Mouse (Mus musculus) cerebellum, adult 2 months (tissue): ENCODE measurements at regions not wholly inside any gene's neighbourhood (a gene's known extent, or its start where the extent isn't known, plus 50 kb on each side); places are given as distances from the start of the nearest gene placed in this dataset.
"Not testable (repeated sequence)": the region's sequence is repeated elsewhere in the genome, so short reads cannot be mapped to it uniquely, and the experiment has no call there.

Source experiments
- DNase-seq, 2 experiments: peaks; one replicate each; pipeline ENCODE4 v3.0.0; 2021
- H3K27ac ChIP-seq: fragments of 200-500 bp; 2 replicates; pipeline ENCODE4 v1.5.1; 2012; ENCODE audit warnings: low read length, control low read depth, inconsistent platforms; ENCODE audit not compliant: insufficient read depth
- H3K27me3 ChIP-seq: fragments of 200-500 bp; 2 replicates; pipeline ENCODE4 v1.6.1; 2012; ENCODE audit warnings: inconsistent platforms, mild to moderate bottlenecking, low read length, moderate library complexity; ENCODE audit not compliant: control insufficient read depth, insufficient read depth
- H3K4me1 ChIP-seq: fragments of 200-500 bp; 2 replicates; pipeline ENCODE4 v1.6.1; 2011; ENCODE audit warnings: low read length; ENCODE audit not compliant: control insufficient read depth, insufficient read depth
- H3K4me3 ChIP-seq: fragments of 200-500 bp; replicated peaks from 2 replicates; pipeline ENCODE3; 2011; ENCODE audit warnings: mild to moderate bottlenecking, low read depth, low read length, control low read depth; ENCODE audit not compliant: insufficient read depth
- CTCF ChIP-seq: fragments of 200-500 bp; IDR thresholded peaks from 2 replicates; pipeline ENCODE4 v1.5.1; 2011; ENCODE audit warnings: low read depth, mild to moderate bottlenecking, control low read depth, low read length, moderate library complexity, borderline replicate concordance; ENCODE audit not compliant: insufficient read depth
- POLR2A ChIP-seq: fragments of 200-500 bp; IDR thresholded peaks from 2 replicates; pipeline ENCODE4 v1.6.1; 2011; ENCODE audit warnings: low read length, control low read depth, borderline replicate concordance; ENCODE audit not compliant: insufficient read depth
- WGBS: fragments of 180-500 bp; shearing (Covaris S2); methylation state at CpG from one replicate; pipeline ENCODE4 v1.1.7; 2018; 5-methylcytosine and 5-hydroxymethylcytosine counted together

- WGBS = 30% methylated on average over 4 of the region's 4 CpGs
- no peaks in the 10 kb centered on the region for H3K4me1 ChIP-seq
- H3K27ac ChIP-seq = no peak overlapping the region
Observed at GRCm38 (mm10) chr10:14978093-14978755, 260.2 kb upstream of the Gje1 start.

GRCm38 (mm10) chr10:14977268-14978000 is 259.4 kb upstream of the Gje1 start:
- Histone ChIP-seq H3K4me1 (no peaks in the 10 kb centered on the region), H3K27me3 (no peaks in the 10 kb centered on the region), H3K27ac (no peak overlapping the region), H3K4me3 (no peak overlapping the region)
- DNase-seq = no peak
- TF ChIP-seq POLR2A (no peak), CTCF (no peak)
- 28% methylated on average over 2 of the region's 2 CpGs for WGBS

More at GRCm38 (mm10) chr10:14978093-14978755, 260.2 kb upstream of the Gje1 start:
- Histone ChIP-seq H3K4me3 (no peak overlapping the region), H3K27me3 (no peaks in the 10 kb centered on the region)
- no peak for TF ChIP-seq POLR2A
- no peak for TF ChIP-seq CTCF
- no peak for DNase-seq

- Histone ChIP-seq H3K4me1 (no peaks in the 10 kb centered on the region), H3K27me3 (no peaks in the 10 kb centered on the region), H3K4me3 (no peak overlapping the region), H3K27ac (no peak overlapping the region)
- TF ChIP-seq CTCF = no peak
- TF ChIP-seq POLR2A = no peak
- no peak for DNase-seq
Observed at GRCm38 (mm10) chr10:14969726-14970125, 251.7 kb upstream of the Gje1 start.

- H3K4me3 ChIP-seq = no peak overlapping the region
- no peak overlapping the region for H3K27ac ChIP-seq
- H3K27me3 ChIP-seq = no peaks in the 10 kb centered on the region
- TF ChIP-seq POLR2A = no peak
- no peak for TF ChIP-seq CTCF
- no peaks in the 10 kb centered on the region for H3K4me1 ChIP-seq
- no peak for DNase-seq
- WGBS = 29% methylated on average over 1 of the region's 1 CpGs
Observed at GRCm38 (mm10) chr10:14967645-14968044, 249.6 kb upstream of the Gje1 start.

- H3K27me3 ChIP-seq, H3K27ac ChIP-seq, H3K4me1 ChIP-seq, DNase-seq, H3K4me3 ChIP-seq: not testable (repeated sequence)
- WGBS = 75% methylated on average over 3 of the region's 3 CpGs
Observed at GRCm38 (mm10) chr10:14966771-14967170, 248.8 kb upstream of the Gje1 start.

GRCm38 (mm10) chr10:14952899-14953478 is 235.0 kb upstream of the Gje1 start:
- TF ChIP-seq CTCF (no peak), POLR2A (no peak)
- no peak overlapping the region for H3K4me3 ChIP-seq
- H3K27me3 ChIP-seq = no peaks in the 10 kb centered on the region
- H3K27ac ChIP-seq = no peak overlapping the region
- DNase-seq = no peak
- no peaks in the 10 kb centered on the region for H3K4me1 ChIP-seq
- WGBS = 43% methylated on average over 1 of the region's 1 CpGs

- no peak for TF ChIP-seq POLR2A
- no peak for TF ChIP-seq CTCF
- no peak for DNase-seq
- Histone ChIP-seq H3K27me3 (no peaks in the 10 kb centered on the region), H3K4me1 (no peaks in the 10 kb centered on the region), H3K27ac (no peak overlapping the region), H3K4me3 (no peak overlapping the region)
- WGBS = 87% methylated on average over 2 of the region's 2 CpGs
Observed at GRCm38 (mm10) chr10:14941875-14942274, 223.9 kb upstream of the Gje1 start.
